Mouse (Mus musculus) limb, embryonic 12.5 days (tissue): ENCODE results near the gene Socs4. TPM values are rescaled to one million over a fixed set of nuclear protein-coding genes. Genes with fewer than 3 reads are reported as not detected.

Experiments
- polyA plus RNA-seq: library from polyadenylated mRNA; unstranded; fragments of >200 nt; fragmentation: Nextera tagmentation; extraction: Ambion mirVana; gene quantifications from 2 replicates; pipeline ENCODE4 v1.2.1, GENCODE M21; 2016

Socs4 gene
- polyA plus RNA-seq, 1 experiment from 2014 or later, result 4.0 TPM

Other genes starting within 250 kb of the Socs4 start
- gene Gch1, start 87.5 kb upstream of the Socs4 start, polyA plus RNA-seq, result 0.96 and 1.3 TPM in 2 replicates
- 56.6 and 59.0 TPM in 2 replicates for gene Wdhd1, start 74 bp upstream of the Socs4 start, polyA plus RNA-seq
- gene Mapk1ip1l, start 21.3 kb downstream of the Socs4 start, polyA plus RNA-seq, result 83.5 and 94.7 TPM in 2 replicates
- gene Lgals3, start 90.8 kb downstream of the Socs4 start, polyA plus RNA-seq, result 0.87 and 4.3 TPM in 2 replicates
- gene Dlgap5, start 141.5 kb downstream of the Socs4 start, polyA plus RNA-seq, result 69.0 and 71.0 TPM in 2 replicates
- 27.2 and 28.1 TPM in 2 replicates for gene Fbxo34, start 173.5 kb downstream of the Socs4 start, polyA plus RNA-seq